Mouse (Mus musculus) heart, adult 11 months (tissue): ENCODE measurements around the gene 4930564D02Rik.
A peak's percentile ranks its signal among the peaks of the same experiment; 100 is the strongest.

Experiments used
- DNase-seq: peaks from one replicate; pipeline ENCODE4 v3.0.0; 2022

Gene 4930564D02Rik

DNA sequence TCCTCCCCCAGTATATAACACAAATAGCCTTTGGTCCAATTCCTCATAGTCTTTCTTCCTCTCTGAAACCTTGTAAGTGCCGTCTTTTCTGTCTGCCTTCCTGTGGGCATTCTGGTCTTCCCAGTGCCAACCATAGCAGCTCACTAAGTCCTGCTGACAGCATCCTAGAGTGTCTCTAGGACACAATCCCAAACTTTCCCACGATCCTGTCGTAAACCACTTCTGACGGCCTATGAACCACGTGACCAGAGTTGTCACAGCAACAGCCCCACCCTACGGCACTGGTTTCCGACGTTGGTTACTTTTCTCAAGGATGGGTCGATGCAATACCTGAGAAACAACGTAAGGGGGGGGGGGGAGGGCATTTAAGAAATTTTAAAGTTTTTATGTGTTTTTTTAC is at the start of gene 4930564D02Rik:
Gene 4930564D02Rik, plus strand, starts transcription at position 301 of the 400 bp plus-strand sequence.
- DNase-seq: no peak

- DNase-seq: no peak
Observed at GRCm38 (mm10) chr3:105017314-105017713, 49.3 kb upstream of the 4930564D02Rik start.

DNA sequence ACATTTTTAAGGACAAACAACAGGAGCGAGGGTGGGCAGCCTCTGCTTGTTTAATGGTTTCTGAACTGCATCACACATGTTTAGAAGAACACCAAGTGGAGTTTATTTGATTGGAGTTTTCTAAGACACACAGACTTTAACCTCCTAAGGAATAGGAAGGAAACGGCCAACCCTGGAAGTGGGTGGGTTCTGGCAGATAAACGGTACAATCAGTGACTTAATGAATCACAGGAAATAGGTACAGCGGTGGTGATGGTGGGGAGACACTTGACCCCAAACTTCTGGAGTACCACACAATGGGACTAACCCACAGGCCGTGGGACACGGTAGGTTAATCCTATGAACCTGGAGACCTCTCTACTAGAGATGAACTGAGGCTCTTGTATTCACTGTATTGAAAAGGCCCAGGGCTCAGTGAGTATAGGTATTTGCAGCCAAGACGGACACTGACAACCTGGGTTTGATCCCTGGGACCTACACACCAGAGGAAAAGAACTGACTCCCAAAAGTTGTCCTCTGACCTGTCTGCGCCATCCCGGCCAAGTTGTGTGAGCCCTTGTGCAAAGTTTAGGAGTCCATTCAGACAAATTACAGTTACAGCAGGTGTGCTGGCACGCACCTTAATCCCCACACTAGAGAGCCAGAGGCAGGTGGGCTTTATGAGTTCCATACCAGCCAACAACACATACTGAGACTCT is 48.4 kb upstream of the 4930564D02Rik start:
- peak; percentile 97 for DNase-seq

DNA sequence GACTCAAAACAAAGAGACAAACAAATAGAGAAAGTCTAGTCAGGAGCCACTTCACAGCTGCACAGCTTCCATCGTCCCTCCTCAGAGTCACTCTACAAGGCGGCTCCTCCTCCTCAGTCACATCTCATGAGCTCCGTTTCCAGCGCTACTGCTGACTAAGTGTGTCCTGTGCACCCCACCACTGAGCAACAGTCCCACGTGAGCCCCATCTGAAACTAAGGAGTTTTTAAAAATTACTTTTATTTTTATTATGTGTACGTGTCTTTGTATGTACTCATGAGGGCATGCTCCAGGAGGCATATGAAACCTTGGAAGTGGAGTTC is 47.9 kb upstream of the 4930564D02Rik start:
- DNase-seq: peak; percentile 96

GRCm38 (mm10) chr3:105019826-105020692 is 46.6 kb upstream of the 4930564D02Rik start:
- DNase-seq: peak; percentile 98

GRCm38 (mm10) chr3:105023371-105024005 is 43.2 kb upstream of the 4930564D02Rik start:
- peak; percentile 97 for DNase-seq

- DNase-seq: peak; percentile 97
Observed at GRCm38 (mm10) chr3:105036281-105036847, 30.3 kb upstream of the 4930564D02Rik start.

- peak; percentile 93 for DNase-seq
Observed at GRCm38 (mm10) chr3:105037240-105037770, 29.3 kb upstream of the 4930564D02Rik start.

GRCm38 (mm10) chr3:105040002-105040401 is 26.6 kb upstream of the 4930564D02Rik start:
- DNase-seq: no peak

DNA sequence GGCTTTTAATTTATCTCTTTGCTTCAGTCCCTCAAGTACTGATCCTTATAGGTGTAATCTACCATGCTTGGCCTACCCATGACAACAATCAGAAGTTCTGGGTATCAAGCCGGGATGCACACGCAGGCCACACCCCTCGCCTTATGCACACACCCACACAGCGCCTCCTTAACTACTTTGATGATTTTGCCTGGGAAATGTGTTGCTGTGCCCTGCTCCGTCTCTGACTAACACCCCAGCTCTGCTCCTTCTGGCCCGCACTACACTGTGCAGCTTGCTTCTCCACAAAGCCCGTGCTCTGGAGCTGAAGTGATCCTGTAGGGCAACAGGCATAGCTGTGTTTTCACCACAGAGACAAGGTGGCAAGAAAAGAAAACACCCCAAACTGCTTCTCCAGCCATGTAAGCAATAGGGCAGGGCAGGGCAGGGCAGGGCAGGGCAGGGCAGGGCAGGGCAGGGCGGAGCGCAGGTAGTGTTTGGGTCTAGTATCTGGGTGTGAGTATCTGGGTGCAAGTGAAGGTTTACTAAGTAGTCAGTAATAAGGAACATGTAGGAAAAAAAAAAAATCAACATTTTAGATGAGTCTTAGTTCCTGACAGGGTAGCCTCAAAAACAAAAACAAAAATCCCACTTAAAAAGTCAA is 25.5 kb upstream of the 4930564D02Rik start:
- no peak for DNase-seq

- DNase-seq: no peak
Observed at GRCm38 (mm10) chr3:105043746-105044145, 22.9 kb upstream of the 4930564D02Rik start.

GRCm38 (mm10) chr3:105046870-105047269 is 19.8 kb upstream of the 4930564D02Rik start:
- DNase-seq: peak; percentile 97

GRCm38 (mm10) chr3:105047616-105048015 is 19.0 kb upstream of the 4930564D02Rik start:
- peak; percentile 99 for DNase-seq

GRCm38 (mm10) chr3:105049848-105050247 is 16.8 kb upstream of the 4930564D02Rik start:
- peak; percentile 94 for DNase-seq

GRCm38 (mm10) chr3:105051103-105051502 is 15.5 kb upstream of the 4930564D02Rik start:
- DNase-seq: peak; percentile 92

- no peak for DNase-seq
Observed at GRCm38 (mm10) chr3:105052171-105052936, 14.3 kb upstream of the 4930564D02Rik start.

DNA sequence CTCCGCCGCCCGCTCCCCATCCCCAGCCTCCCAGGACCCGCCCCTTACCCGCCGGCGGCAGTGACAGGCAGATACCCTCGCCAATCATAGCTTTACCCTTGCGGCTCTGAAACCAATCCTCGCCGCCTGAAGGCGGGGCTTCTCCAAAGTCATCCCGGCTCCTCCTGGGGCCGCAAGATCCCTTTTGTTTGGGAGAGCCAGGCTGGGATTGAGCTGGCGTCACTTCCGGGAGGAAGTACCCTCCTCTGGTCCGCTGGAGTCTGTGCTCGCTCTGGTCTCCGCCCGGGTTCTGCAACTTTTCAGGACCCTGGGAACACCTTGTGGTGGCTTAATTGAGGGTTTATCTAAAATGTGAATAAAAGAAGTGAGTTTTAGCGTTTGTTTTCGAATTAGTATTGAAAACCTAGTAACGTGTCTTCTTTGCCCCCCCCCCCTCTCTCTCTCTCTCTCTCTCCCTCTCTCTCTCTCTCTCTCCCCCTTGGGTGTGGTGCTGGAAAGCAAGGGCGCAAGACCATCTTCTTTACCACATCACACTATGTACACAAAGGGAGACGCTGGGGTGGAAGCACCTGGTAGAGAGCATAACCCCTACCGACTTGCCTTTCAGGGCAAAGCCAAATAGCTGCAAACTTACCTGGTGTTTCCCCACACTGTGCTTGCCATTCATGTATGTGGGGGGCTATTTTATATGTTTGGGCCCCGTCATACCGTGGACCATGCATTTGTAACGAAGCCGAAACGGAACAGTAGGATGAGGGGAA is 13.5 kb upstream of the 4930564D02Rik start, which contains the start of gene Cttnbp2nl:
Gene Cttnbp2nl, minus strand, starts transcription at position 210 of the 761 bp plus-strand sequence.
- DNase-seq: peak; percentile 100

GRCm38 (mm10) chr3:105053698-105054001 is 13.0 kb upstream of the 4930564D02Rik start:
- DNase-seq: no peak

DNA sequence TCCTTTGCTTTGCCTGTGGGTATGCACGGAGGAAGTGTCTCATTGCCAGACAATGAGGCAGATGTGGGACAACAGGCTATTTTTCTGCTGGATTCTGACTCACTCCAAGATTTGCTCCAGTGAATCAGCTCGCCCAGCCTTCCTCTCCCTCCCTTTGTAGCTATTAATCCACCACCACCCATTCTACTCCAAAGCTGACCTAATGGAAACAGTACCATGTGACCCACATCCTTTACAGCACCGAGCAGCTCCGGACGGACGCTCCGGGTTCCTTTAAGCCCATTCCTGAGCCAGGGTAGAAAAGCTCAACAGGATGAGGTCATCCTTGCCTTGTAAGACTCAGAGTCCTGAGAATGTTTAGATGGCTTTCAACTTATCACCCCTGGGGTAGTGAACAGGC is 11.7 kb upstream of the 4930564D02Rik start:
- peak; percentile 100 for DNase-seq

- peak; percentile 91 for DNase-seq
Observed at GRCm38 (mm10) chr3:105055666-105056065, 11.0 kb upstream of the 4930564D02Rik start.
